Mouse (Mus musculus) midbrain, embryonic 14.5 days (tissue): ENCODE data around the gene Wdr31. TPM values are rescaled to one million over a fixed set of nuclear protein-coding genes. Genes with fewer than 3 reads are reported as not detected.

Experiments used
- ATAC-seq: fragments of 200-750 bp; cut with Nextera tagmentation; 2 replicates; pipeline ENCODE4 v1.8.0; 2017; ENCODE audit warnings: moderate number of reproducible peaks, moderate library complexity; ENCODE audit not compliant: low FRiP score, low TSS enrichment
- DNase-seq: peaks from one replicate; pipeline ENCODE4 v3.0.0-alpha.2; 2015
- H3K27ac ChIP-seq: fragments of 300-500 bp; sonication (generic); replicated peaks from 2 replicates; pipeline ENCODE4 v1.5.1; 2014; ENCODE audit warnings: mild to moderate bottlenecking, low read depth, low read length, moderate library complexity
- H3K27me3 ChIP-seq: fragments of 300-500 bp; sonication (generic); 2 replicates; pipeline ENCODE4 v1.6.1; 2014; ENCODE audit warnings: low read length, control low read depth, mixed read lengths; ENCODE audit not compliant: control insufficient read depth, insufficient read depth
- H3K36me3 ChIP-seq: fragments of 300-500 bp; sonication (generic); 2 replicates; pipeline ENCODE4 v1.6.1; 2014; ENCODE audit warnings: low read length, control low read depth; ENCODE audit not compliant: control insufficient read depth, insufficient read depth
- H3K4me1 ChIP-seq: fragments of 300-500 bp; sonication (generic); 2 replicates; pipeline ENCODE4 v1.6.1; 2014; ENCODE audit warnings: mild to moderate bottlenecking, antibody characterized with exemption, low read length, control low read depth; ENCODE audit not compliant: control insufficient read depth, insufficient read depth
- H3K4me2 ChIP-seq: fragments of 300-500 bp; sonication (generic); 2 replicates; pipeline ENCODE4 v1.6.1; 2014; ENCODE audit warnings: mild to moderate bottlenecking, low read length, moderate library complexity
- H3K4me3 ChIP-seq: fragments of 300-500 bp; sonication (generic); replicated peaks from 2 replicates; pipeline ENCODE4 v1.5.1; 2014; ENCODE audit warnings: low read depth, low read length
- H3K9ac ChIP-seq: fragments of 300-500 bp; sonication (generic); replicated peaks from 2 replicates; pipeline ENCODE4 v1.6.1; 2014; ENCODE audit warnings: mild to moderate bottlenecking, low read length, moderate library complexity
- H3K9me3 ChIP-seq: fragments of 300-500 bp; sonication (generic); 2 replicates; pipeline ENCODE4 v1.6.1; 2016; ENCODE audit warnings: low read length, control low read depth, mixed read lengths; ENCODE audit not compliant: control insufficient read depth
- WGBS: fragments of 180-500 bp; shearing (Covaris S2); extraction: QIAGEN DNeasy Blood & Tissue Kit; methylation state at CpG from one replicate; pipeline ENCODE4 v1.1.7; 2014; 5-methylcytosine and 5-hydroxymethylcytosine counted together
- polyA plus RNA-seq: library from polyadenylated mRNA; unstranded; fragments of >200 nt; fragmentation: Nextera tagmentation; extraction: Ambion mirVana; gene quantifications from 2 replicates; pipeline ENCODE4 v1.2.1, GENCODE M21; 2014

Gene Wdr31
- polyA plus RNA-seq, 1 experiment from 2014 or later: 10.2 TPM

- 90% methylated on average over 3 of the region's 3 CpGs for WGBS
- H3K27ac ChIP-seq: no peak overlapping the region
- H3K9ac ChIP-seq: no peak overlapping the region
- ATAC-seq (no peak), DNase-seq (no peak)
- no peak overlapping the region for H3K4me3 ChIP-seq
- peaks cover 35% of the 10 kb centered on the region for H3K36me3 ChIP-seq
- H3K9me3 ChIP-seq: no peaks in the 10 kb centered on the region
- H3K4me1 ChIP-seq: peaks cover 14% of the 10 kb centered on the region
- no peaks in the 10 kb centered on the region for H3K27me3 ChIP-seq
- no peak overlapping the region for H3K4me2 ChIP-seq
Observed at GRCm38 (mm10) chr4:62515490-62515889, 44.8 kb upstream of the Wdr31 start.

DNA sequence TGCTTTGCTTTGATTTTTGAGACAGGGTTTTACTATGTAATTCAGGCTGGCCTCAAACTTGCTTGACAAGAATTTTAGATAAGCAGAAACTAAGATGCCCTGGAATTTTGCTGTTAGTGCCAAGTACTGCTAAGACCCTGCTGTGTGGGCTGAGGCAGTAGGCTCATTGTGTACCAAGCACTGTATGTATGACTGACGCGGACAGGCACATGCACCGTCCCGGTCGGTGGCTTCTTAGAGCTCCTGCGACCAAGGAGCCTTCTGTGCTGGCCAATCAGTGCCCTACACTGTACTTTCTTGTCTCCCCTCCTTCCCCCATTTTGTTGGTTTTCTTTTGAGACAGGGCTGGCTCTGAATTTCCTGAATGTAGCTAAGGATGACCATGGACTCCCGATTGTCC is 44.3 kb upstream of the Wdr31 start:
- no peak overlapping the region for H3K9ac ChIP-seq
- 88% methylated on average over 7 of the region's 7 CpGs for WGBS
- H3K4me1 ChIP-seq: peaks cover 10% of the 10 kb centered on the region
- no peak overlapping the region for H3K27ac ChIP-seq
- H3K27me3 ChIP-seq: no peaks in the 10 kb centered on the region
- no peak overlapping the region for H3K4me2 ChIP-seq
- ATAC-seq (no peak), DNase-seq (no peak)
- H3K9me3 ChIP-seq: no peaks in the 10 kb centered on the region
- no peak overlapping the region for H3K4me3 ChIP-seq
- peaks cover 40% of the 10 kb centered on the region for H3K36me3 ChIP-seq

GRCm38 (mm10) chr4:62513998-62514506 is 43.4 kb upstream of the Wdr31 start:
- H3K4me3 ChIP-seq: no peak overlapping the region
- 50% methylated on average over 11 of the region's 11 CpGs for WGBS
- H3K4me1 ChIP-seq: peaks cover 9% of the 10 kb centered on the region
- no peak overlapping the region for H3K4me2 ChIP-seq
- H3K27me3 ChIP-seq: no peaks in the 10 kb centered on the region
- no peak overlapping the region for H3K27ac ChIP-seq
- no peak for DNase-seq
- no peaks in the 10 kb centered on the region for H3K9me3 ChIP-seq
- ATAC-seq: no peak
- no peak overlapping the region for H3K9ac ChIP-seq
- peaks cover 50% of the 10 kb centered on the region for H3K36me3 ChIP-seq

- DNase-seq: no peak
- Histone ChIP-seq H3K9me3 (no peaks in the 10 kb centered on the region), H3K4me3 (no peak overlapping the region), H3K36me3 (peaks cover 64% of the 10 kb centered on the region), H3K27me3 (no peaks in the 10 kb centered on the region), H3K27ac (no peak overlapping the region), H3K9ac (no peak overlapping the region), H3K4me2 (no peak overlapping the region), H3K4me1 (no peaks in the 10 kb centered on the region)
- WGBS: 94% methylated on average over 11 of the region's 11 CpGs
- ATAC-seq: no peak
Observed at GRCm38 (mm10) chr4:62509946-62510345, 39.2 kb upstream of the Wdr31 start.

GRCm38 (mm10) chr4:62508839-62509238 is 38.1 kb upstream of the Wdr31 start:
- Histone ChIP-seq H3K27me3 (no peaks in the 10 kb centered on the region), H3K9ac (no peak overlapping the region), H3K4me1 (no peaks in the 10 kb centered on the region), H3K4me2 (no peak overlapping the region), H3K27ac (no peak overlapping the region), H3K9me3 (no peaks in the 10 kb centered on the region), H3K36me3 (peaks cover 61% of the 10 kb centered on the region), H3K4me3 (no peak overlapping the region)
- no peak for DNase-seq
- ATAC-seq: no peak
- WGBS: 94% methylated on average over 5 of the region's 5 CpGs

- Histone ChIP-seq H3K9ac (no peak overlapping the region), H3K36me3 (peaks cover 42% of the 10 kb centered on the region), H3K27me3 (no peaks in the 10 kb centered on the region), H3K4me2 (no peak overlapping the region), H3K4me1 (no peaks in the 10 kb centered on the region), H3K27ac (no peak overlapping the region), H3K4me3 (no peak overlapping the region), H3K9me3 (no peaks in the 10 kb centered on the region)
- WGBS: 72% methylated on average over 2 of the region's 2 CpGs
- peak; percentile 26 for DNase-seq
- ATAC-seq: no peak
Observed at GRCm38 (mm10) chr4:62506798-62507197, 36.1 kb upstream of the Wdr31 start.

DNA sequence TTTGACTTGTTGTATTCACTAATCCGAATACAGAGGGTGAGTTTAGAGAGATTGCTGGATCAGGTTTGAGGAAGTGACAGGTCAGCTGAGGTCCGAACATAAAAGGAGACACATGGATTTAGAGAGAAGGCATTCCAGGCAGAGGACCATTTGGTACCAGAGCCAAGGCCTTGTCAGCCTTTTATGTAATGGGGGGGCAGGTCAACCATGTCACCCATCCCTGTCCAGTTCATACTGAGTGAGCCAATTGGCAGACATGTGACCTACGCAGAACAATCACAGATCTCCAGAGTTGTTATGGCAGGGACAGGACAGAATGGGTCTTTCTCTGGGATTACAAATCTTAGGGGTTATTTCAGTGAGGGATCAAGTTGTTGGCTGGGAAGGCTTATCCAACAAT is 35.3 kb upstream of the Wdr31 start:
- no peak for DNase-seq

DNA sequence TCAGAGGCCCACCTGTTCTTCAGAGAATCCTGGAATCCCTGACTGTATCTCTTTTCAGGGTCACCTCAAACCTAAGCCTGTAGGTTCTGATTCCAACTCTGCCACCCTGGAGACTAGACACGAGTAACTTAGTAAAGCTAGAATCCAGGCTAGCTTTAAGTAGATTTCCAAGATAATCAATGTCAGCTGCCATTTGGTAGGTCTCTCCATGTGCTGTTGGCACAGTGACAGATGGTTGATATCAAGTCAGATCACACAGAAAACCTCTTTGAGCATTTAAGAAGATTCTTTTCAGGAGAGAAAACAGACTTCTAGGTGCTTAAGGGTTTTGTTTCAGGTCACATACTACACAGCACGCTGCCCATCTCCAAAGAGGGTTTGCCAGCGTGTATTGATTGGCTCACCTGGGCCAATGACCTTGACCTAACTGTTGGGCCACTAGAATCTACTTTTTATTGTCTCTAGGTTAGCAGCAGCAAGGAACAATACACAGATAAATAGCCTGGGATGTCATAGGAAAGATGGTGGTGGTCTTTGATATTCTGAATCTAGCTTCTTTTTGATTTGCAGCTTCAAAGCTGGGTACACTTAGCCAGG is 32.8 kb upstream of the Wdr31 start, which contains the start of gene Hdhd3:
TSS of gene Hdhd3 (minus strand) at position 94 of the 597 bp plus-strand sequence.
- Histone ChIP-seq H3K36me3 (peaks cover 21% of the 10 kb centered on the region), H3K9me3 (no peaks in the 10 kb centered on the region), H3K27ac (peak within 1 kb of the TSS; percentile 55; the same call in 1 of the 2 replicates), H3K27me3 (no peaks in the 10 kb centered on the region), H3K4me3 (peak within 1 kb of the TSS; percentile 72), H3K9ac (peak within 1 kb of the TSS; percentile 82), H3K4me2 (peak within 1 kb of the TSS; percentile 72), H3K4me1 (peaks cover 2% of the 10 kb centered on the region; the same call in 1 of the 2 replicates)
- no peak for DNase-seq
- no peak for ATAC-seq
- WGBS: 89% methylated on average over 3 of the region's 3 CpGs

More for the DNA sequence above, 35.3 kb upstream of the Wdr31 start:
- Histone ChIP-seq H3K9ac (no peak overlapping the region), H3K27ac (no peak overlapping the region), H3K27me3 (no peaks in the 10 kb centered on the region), H3K4me3 (no peak overlapping the region), H3K36me3 (peaks cover 34% of the 10 kb centered on the region), H3K9me3 (no peaks in the 10 kb centered on the region), H3K4me2 (no peak overlapping the region), H3K4me1 (peaks cover 2% of the 10 kb centered on the region; the same call in 1 of the 2 replicates)
- WGBS: 91% methylated on average over 3 of the region's 3 CpGs
- ATAC-seq: no peak

DNA sequence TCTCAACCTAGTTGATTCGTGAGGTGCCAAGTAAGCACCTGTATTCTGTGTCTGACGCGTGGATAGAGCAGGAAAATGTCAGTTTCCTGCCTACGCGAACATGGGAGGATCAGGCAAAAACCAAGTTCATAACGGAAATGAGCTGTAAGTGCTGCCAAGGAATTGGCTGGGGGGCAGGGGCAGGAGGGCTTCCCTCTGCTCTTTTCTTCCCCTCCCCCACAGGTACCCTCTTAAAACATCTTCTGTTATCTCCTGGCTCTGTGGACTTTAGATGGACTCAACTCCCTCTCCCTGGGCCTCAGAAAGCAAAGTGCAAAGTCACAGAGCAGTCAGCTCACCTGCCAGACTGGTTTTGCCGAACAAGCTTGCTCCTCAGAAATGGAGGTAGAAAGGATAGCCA is 32.3 kb upstream of the Wdr31 start:
- no peak overlapping the region for H3K4me3 ChIP-seq
- no peak overlapping the region for H3K9ac ChIP-seq
- H3K36me3 ChIP-seq: peaks cover 20% of the 10 kb centered on the region
- H3K4me2 ChIP-seq: no peak overlapping the region
- H3K27ac ChIP-seq: no peak overlapping the region
- peaks cover 2% of the 10 kb centered on the region; the same call in 1 of the 2 replicates for H3K4me1 ChIP-seq
- 82% methylated on average over 7 of the region's 7 CpGs for WGBS
- no peaks in the 10 kb centered on the region for H3K27me3 ChIP-seq
- H3K9me3 ChIP-seq: no peaks in the 10 kb centered on the region
- ATAC-seq: no peak
- DNase-seq: no peak
